Comparison of ENCODE assay signal across 17 mouse cellular contexts in genomic region chr1:181381410-181382010, GRCm38 (mm10). TPM values are rescaled to one million over a fixed set of nuclear protein-coding genes. Genes with fewer than 3 reads are reported as not detected.
DNase-seq lines count a peak whose midpoint lies in the region; ATAC-seq lines count a peak whose summit lies in the region.
"Had no signal": no experiment of that assay in that cellular context is flagged by ENCODE, and none has a peak within 500 bp of the region (broad histone marks: within the 10 kb centered on the region; RNA-seq: fewer than 3 reads in every experiment).

No protein-coding gene starts in this region.

- no peak overlapping the region for H3K4me2 ChIP-seq in forebrain, embryonic 13.5 days
- H3K4me2 ChIP-seq: heart, embryonic 11.5 days had no signal

- peak overlapping the region; percentile 48 for H3K27ac ChIP-seq in forebrain, embryonic 13.5 days
- no peak overlapping the region for H3K27ac ChIP-seq in forebrain, embryonic 10.5 days
- H3K27ac ChIP-seq: liver, embryonic 14.5 days had no signal

- peaks cover 6% of the 10 kb centered on the region; the same call in 1 of the 2 replicates for H3K4me1 ChIP-seq in forebrain, embryonic 13.5 days
- peaks cover 9% of the 10 kb centered on the region; the same call in 1 of the 2 replicates for H3K4me1 ChIP-seq in forebrain, embryonic 10.5 days

- no peak overlapping the region for H3K9ac ChIP-seq in forebrain, embryonic 13.5 days
- H3K9ac ChIP-seq: liver, embryonic 14.5 days had no signal

- no peak for DNase-seq in forebrain, embryonic 10.5 days (ENCODE audit: extremely low spot score, low spot score)
- peak; percentile 85 for DNase-seq in right cerebral cortex, adult 18-20 months
- no peak for DNase-seq in right cerebral cortex, postnatal 4 days
- peak; percentile 71 to 82 for DNase-seq in left cerebral cortex, adult 9 months (ENCODE audit: low spot score in 2 of 2)
- peak; percentile 83 for DNase-seq in telencephalon, adult 2 months (ENCODE audit: low read depth, low spot score)
- DNase-seq in spleen, postnatal 14 days (ENCODE audit: low spot score in 2 of 2) = no peak
- no peak for DNase-seq in testis, postnatal 14 days (ENCODE audit: low spot score)
- DNase-seq: adrenal gland, postnatal 10 days; embryo, embryonic 11 days; gastrocnemius, postnatal 25 days; kidney, adult 11 months; lung, postnatal 4 days; thymus, postnatal 14 days had no signal

- no peaks in the 10 kb centered on the region for H3K27me3 ChIP-seq in forebrain, embryonic 13.5 days
- H3K27me3 ChIP-seq in forebrain, embryonic 10.5 days (ENCODE audit: poor library complexity, severe bottlenecking) = no peaks in the 10 kb centered on the region

- H3K9me3 ChIP-seq in forebrain, embryonic 13.5 days (replicated peaks) = no peaks in the 10 kb centered on the region
- no peaks in the 10 kb centered on the region for H3K9me3 ChIP-seq in forebrain, embryonic 10.5 days

- 69% methylated on average over 12 of the region's 12 CpGs for WGBS in forebrain, embryonic 13.5 days
- WGBS in forebrain, embryonic 10.5 days = 91% methylated on average over 12 of the region's 12 CpGs

- no peaks in the 10 kb centered on the region for H3K36me3 ChIP-seq in forebrain, embryonic 13.5 days (ENCODE audit: poor library complexity, severe bottlenecking)
- no peaks in the 10 kb centered on the region for H3K36me3 ChIP-seq in forebrain, embryonic 10.5 days (replicated peaks)

- no peak overlapping the region for H3K4me3 ChIP-seq in forebrain, embryonic 13.5 days
- H3K4me3 ChIP-seq in forebrain, embryonic 10.5 days = no peak overlapping the region
- H3K4me3 ChIP-seq: myocyte had no signal

- peak; percentile 67; the same call in 1 of the 2 replicates for ATAC-seq in forebrain, embryonic 13.5 days

RNA-seq across cellular contexts. Expression of gene Cnih3, which starts 29.1 kb away (rescaled TPM):
- 9.2 and 9.8 TPM in 2 replicates for polyA plus RNA-seq in forebrain, embryonic 13.5 days (2015; fragmentation: Nextera tagmentation; extraction: Ambion mirVana)
- 0.95 and 1.3 TPM in 2 replicates for polyA plus RNA-seq in forebrain, embryonic 10.5 days (2016; fragmentation: Nextera tagmentation; extraction: Ambion mirVana)

Comparison
In these comparisons a context has a peak if more than half of its experiments do, and no peak if none do; other contexts are left out.
1. DNase-seq: peak in right cerebral cortex, adult 18-20 months (single experiment), left cerebral cortex, adult 9 months (2 of 2) and telencephalon, adult 2 months (single experiment); none in forebrain, embryonic 10.5 days (single experiment), right cerebral cortex, postnatal 4 days (single experiment), spleen, postnatal 14 days (0 of 2) and testis, postnatal 14 days (single experiment).